Mouse (Mus musculus) spleen, adult 2 months (tissue): ENCODE data around the gene Zfp507.

Experiments
- CTCF ChIP-seq: fragments of 200-500 bp; IDR thresholded peaks from 2 replicates; pipeline ENCODE4 v1.5.1; 2011; ENCODE audit warnings: mild to moderate bottlenecking, inconsistent platforms; ENCODE audit not compliant: insufficient read depth, insufficient read length, insufficient replicate concordance; ENCODE audit errors: extremely low read depth
- POLR2A ChIP-seq: fragments of 200-500 bp; IDR thresholded peaks from 2 replicates; pipeline ENCODE4 v1.6.1; 2011; ENCODE audit warnings: low read depth, low read length, inconsistent platforms

DNA sequence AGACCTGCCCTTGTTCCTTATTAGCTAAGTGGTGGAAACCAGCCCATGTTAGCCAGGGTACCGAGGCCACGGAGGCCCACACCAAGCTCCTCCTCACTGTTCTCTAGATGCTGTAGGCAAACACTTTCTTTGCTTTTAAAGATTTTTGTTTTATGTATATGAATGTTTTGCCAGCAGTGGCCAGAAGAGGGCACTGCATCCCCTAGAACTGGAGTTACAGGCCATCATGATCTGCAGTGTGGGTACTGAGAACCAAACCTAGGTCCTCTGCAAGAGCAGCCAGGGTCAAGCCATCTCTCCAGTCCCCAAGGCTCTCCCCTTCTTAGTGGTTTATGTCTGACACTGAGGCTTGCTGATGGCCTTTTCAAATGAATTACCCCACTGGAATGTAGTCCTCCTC, 79.8 kb downstream of the Zfp507 start:
- TF ChIP-seq POLR2A, result no peak
- TF ChIP-seq CTCF, result no peak
